Mouse (Mus musculus): ENCODE measurements around the gene Tmem151b.

Tmem151b gene

DNA sequence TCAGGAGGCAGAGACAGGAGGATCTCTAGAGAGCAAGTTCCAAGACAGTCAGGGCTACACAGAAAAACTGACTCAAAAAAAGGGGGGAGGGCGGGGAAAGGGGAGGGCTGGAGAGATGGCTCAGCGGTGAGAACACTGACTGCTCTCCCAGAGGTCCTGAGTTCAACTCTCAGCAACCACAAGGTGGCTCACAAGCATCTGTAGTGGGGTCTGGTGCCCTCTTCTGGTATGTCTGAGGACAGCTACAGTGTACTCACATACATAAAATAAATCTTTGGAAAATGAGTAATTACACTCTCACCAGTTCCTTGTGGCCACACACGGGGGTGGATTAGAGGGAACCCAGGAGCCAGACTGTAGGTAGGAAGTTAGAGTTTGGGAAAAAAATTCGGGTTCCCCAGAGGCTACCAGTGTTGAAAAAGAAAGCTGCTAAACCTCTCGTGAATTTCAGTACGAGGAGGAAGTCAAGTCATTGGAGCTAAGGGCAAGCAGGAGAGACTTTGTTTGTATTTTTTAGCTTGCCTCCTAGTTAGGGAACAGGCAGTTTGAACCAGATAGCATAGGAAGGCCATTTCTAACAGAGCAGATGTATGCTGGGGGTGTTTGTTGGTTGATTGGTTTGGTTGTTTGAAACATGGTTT, 33.4 kb upstream of the Tmem151b start:
- DNase-seq = no peak

DNA sequence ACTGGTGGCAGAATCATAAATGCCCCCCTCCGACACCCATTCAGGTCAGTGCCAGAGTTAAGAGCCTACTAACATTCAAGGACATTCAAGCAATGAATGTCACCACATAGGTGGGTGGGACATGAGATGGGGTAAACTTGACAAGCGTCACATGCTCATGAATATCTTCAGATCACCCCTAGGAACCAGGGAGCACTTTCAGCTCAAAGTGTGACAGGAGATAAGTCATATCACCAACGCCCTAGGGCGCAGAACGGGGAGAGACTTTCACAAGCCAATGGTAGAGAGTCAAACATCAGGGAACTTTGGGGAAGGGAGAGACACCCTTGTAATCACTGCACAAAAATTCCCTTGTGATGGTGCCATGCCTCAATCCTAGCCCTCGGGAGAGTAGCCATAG, 32.7 kb upstream of the Tmem151b start:
- DNase-seq = no peak

DNA sequence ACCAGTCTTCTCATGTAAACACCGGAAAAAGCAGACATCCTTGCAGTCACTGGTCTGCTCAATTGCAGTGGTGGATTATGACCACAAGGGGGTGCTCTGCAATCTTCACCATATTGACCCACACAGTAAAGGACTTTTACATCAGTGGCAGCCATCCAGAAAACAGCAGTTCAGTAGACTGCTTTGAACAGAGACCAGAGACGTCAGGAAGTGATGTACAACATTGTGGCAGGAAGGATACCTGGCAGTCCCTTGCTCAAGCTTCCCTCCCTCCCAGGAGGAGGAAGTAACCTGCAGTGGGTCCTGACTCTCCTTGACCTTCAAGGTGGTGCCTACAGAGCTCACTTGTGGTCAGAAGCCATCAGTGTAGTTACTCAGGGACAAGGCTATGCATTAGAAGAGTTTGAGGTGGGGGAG, 32.1 kb upstream of the Tmem151b start:
- peak in 1 of 2 experiments; percentile 50 for DNase-seq

DNA sequence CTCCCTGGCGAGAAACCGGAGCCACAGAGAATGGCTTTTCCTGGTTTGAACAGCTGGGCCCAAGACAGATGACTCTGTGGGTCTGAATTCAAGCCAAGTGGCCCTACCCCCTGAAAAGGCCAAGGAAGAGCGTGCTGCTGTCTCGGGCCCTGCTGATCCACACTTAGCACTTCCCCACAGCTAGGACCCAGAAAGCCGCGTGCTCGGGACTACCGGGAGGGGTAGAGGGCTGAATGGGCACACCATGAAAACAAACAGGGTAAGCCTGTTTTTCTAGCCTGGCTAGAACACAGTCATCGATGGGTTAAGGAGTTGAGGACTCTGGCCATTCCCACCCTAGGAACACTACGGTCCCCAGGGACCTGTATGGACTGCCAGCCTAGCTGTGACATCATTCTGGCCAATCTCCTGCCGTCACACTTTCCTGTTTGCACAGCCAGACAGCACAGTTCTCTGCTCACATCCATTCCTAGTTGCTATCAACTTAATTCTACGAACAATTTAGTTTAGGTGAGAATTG, 31.5 kb upstream of the Tmem151b start:
- no peak for DNase-seq

DNA sequence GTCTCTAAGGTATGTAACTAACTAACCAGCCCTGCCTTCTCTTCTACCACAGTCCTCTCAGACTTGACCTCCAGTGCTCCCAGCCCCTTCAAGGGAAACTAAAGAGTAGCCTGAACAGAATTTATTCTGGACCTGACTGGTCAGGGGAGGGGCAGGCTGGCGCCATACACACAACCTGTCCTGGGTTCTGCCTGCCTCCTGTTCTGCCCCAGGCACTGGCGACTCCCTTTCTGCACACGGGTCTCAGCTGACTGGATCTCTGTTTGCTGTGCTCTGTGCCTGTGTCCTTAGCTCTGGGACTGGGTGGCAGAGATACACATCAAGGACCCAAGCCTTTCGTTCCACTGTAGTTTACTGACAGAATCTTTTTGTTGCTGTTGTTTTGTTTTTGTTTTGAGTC, 30.1 kb upstream of the Tmem151b start:
- DNase-seq = no peak

DNA sequence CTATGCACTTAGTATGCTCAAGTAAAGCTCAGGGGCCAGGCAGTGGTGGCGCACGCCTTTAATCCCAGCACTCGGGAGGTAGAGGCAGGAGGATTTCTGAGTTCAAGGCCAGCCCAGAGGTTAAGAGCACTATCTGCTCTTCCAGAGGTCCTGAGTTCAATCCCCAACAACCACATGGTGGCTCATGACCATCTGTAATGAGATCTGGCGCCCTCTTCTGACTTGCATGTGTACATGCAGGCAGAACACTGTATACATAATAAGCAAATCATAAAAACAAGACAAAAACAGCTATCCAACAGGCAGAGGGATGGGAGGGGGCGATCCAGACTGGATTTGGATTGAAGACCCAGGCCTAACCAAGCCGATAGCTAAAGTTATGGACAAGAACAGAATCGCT, 29.4 kb upstream of the Tmem151b start:
- no peak for DNase-seq

DNA sequence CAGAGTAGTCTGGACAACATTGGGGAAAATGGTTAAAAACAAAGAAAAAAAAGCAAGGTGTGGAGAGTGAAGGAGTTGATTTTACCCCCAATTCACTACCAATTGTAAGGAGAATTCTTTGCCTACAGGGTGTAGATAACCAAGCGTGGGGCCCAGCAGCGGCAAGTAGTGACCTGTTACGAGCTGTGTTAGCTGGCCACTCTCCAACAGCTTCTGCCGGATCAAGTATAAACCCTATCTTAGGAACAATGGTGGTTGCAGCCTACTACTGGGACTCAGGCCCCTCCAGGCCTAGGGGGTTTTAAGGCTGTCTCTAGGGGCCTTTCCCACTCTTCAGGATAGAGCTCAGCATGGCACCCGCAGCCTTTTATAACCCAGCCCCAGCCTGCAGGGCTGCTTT, 28.8 kb upstream of the Tmem151b start:
- no peak for DNase-seq

DNA sequence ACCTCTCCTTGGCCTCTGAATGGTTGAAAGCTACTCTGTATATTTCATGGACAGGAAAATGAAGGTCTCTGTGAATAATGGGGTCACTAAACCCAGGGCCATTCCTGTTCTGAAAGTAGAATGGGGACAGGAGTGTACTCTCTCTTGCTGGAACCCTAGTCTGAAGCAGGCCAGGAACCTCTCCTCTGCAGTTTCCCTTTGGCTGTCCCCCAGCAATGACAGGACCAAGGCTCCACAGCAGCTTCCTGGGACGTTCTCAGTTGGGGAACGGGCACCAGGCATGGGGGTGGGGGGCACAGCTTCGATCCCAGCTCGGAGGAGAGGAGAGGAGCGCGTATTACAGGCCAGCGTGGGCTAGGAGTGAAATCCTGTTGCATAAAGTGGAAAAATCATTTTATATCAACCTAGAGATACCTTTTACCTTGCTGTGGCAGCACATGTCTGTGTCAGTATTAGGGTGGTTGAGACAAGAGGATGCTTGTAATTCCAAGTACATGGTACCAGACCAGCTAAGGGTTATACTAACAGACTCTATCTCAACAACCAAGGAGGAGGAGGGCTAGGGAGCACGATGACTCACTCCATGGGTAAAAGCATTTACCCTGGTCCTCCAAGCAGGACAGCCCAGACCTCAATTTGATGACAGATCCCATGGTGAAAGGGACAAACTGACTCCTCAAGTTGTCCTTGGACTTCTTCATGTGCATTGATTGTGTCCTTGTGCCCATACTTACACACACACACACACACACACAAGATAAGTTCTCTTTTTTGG, 25.8 kb upstream of the Tmem151b start:
- no peak for DNase-seq

DNA sequence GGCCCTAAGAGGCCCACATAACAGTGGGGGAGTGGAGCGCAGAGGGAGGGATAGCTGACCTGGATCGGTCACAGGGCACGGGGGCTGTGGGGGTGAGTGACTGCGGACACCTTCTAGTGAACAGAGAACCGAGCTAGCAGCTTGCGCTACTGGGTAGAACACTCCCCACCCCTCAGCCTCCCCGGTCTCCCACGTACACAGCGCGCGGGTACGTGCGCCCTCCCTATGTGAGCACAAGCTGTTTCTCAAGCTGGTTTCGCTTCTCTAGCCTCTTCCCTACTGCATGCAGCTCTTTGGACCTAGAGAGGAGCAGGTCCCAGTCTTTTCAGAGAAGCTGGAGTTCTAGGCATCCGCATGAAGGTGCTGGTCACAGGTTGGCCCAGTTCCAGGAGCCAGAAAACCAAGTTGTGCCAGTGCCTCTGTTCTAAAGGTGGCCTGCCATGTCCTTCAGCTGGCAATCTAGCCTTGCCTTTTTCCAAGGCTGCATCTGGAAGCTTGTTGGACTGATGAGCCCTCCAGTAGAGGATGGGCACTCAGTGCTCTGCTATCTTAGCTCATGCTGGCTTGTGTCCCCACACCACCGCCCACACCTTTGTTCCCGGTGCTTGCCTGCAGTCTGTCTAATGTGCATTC, 24.8 kb upstream of the Tmem151b start:
- DNase-seq = peak; percentile 71 to 83

DNA sequence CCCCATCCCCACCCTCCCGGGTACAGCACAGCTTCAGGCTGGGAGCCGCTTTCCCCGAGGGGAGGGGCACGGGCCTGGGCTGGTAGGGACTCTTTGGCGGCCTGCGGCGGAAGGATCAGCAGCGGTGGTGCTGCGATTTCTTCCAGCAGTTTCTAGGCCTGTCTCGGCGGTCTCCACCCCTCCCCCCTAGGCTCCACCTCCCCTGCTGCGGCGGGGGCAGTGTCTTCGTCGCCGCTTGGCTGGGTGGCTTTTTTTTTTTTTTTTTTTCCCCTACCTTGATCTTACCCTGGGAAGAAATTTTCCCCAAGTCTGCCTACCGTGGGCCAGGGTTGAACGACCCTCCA, 24.3 kb upstream of the Tmem151b start:
- peak; percentile 95 to 97 for DNase-seq

DNA sequence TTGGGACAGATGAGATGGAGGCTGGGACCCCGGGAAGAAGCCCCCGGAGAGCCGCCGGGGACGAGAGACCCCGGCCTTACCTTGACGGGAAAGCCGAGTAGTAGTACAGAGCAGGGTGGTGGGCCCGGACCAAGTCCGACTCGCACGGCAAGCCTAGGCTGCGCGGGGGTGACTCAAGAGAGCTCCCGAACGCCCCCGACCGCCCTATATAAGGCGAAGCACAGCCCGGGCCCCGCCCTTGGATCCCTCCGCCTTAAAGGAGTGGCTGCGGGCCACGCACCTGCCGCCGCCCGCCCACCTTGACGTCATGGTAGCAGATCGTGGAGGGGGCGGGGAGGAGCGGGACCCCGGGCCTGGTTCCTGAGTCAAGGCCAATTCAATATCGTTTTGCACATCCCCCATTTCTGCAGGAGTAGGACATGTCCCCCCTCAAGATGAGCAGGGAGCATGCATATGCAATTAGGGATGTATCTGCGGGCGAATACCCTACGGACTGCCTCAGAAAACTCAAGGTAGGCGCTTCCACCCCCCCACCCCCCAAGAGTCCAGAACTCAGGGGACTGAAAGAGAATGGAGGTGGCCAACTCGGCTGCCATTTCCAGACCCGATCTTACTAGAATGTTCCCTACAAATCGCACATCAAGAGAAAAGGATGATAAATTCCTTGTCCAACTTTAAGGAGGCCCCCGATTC, 23.8 kb upstream of the Tmem151b start, which contains the start of gene Hsp90ab1:
Gene Hsp90ab1, minus strand, starts transcription at position 185 of the 693 bp plus-strand sequence.
- peak; percentile 98 to 99 for DNase-seq

DNA sequence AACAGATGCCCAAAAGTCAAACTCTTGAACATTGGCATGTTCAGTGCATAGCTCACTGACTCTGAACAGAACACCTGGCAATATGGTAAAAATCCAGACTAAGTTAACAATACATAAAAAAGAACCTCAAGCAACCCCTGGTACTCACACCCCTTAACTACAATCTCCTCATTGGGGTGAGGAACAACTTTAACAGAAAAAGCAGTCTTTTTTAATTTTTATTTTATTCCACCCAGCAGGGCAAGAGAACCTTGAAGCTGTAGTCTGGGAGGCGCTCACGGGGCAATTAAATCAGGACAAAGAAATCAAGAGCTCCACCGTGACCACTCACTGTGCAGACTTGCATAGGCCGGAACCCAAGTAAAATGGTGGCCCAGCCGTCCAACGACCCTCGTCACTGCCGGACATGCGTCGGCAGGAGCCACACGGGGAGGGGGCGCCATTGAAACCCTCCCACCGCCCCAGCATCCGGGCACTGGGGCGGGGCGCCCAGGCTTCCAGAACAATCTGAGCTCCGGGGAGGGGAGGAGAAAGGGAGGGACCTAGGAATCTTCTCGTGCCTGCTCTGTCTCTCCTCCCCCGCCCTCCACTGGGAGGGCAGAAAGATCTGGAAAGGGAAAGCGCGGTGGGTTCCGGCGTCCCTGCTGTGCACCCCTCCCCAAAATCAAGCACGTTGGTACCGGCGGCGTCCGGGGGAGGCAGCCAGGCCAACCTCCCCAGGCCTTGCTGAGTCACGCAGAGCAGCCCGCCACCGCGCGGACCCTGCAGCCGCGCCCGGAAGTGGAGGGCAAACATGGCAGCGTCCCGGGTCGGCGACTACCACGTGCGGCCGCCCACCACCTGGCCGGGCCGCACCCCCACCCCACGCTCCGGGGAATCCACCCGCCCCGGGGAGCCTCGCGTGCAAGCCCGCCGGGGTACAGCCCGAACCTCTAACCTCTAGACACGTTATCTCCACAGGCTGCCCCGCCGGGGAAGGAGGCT, 22.9 kb upstream of the Tmem151b start:
- peak; percentile 65 to 75 for DNase-seq

DNA sequence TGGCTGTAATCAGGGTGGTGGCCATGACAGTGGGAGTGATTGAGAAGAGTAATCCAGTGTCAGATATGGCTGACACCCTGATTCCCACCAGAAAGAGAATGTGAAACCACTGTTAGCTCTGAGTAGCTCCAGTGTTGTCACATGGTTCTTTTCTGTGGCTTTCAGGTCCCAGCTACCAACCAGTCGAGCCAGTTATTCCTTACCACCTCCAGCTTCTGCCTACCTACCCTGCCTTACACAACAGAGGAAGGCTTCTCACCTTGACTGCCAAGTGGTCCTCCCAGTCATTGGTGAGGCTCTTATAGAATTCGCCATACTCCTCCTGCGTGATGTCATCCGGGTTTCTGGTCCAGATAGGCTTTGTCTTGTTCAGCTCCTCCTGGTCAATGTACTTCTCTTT, 20.5 kb upstream of the Tmem151b start:
- DNase-seq = no peak

DNA sequence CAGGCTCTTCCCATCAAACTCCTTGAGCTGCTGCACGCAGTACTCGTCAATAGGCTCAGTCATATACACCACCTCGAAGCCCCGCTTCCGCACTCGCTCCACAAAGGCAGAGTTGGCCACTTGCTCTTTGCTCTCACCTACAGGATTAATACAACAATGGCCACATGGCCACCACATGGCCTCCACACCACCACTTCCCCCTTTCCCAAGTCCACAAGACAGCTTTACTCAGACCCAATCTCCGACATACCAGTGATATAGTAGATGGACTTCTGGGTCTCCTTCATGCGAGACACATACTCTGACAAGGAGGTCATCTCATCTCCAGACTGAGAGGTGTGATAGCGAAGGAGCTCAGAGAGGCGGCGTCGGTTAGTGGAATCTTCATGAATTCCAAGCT, 19.5 kb upstream of the Tmem151b start:
- DNase-seq = no peak

DNA sequence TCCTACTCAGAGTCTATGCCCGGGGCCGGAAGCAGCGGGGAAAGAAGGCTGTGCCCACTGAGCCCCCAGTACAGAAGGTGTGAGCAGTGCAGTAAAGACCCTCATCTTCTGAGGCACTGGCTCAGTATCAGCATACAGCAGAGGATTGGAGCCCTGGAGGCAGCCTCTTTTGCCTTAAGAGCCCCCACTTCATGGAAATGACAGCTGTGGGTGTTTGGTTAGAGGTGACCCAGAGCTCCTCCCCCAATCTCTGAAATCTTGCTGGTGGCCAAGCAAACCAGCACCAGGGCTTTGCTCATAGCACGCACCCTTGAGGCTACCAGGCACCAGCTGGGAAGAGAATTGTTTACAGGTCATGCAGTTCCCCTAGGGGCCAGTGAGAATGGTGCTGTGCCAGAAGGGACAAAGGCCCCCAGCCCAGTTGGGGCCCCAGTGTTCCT, 17.7 kb upstream of the Tmem151b start:
- no peak for DNase-seq

DNA sequence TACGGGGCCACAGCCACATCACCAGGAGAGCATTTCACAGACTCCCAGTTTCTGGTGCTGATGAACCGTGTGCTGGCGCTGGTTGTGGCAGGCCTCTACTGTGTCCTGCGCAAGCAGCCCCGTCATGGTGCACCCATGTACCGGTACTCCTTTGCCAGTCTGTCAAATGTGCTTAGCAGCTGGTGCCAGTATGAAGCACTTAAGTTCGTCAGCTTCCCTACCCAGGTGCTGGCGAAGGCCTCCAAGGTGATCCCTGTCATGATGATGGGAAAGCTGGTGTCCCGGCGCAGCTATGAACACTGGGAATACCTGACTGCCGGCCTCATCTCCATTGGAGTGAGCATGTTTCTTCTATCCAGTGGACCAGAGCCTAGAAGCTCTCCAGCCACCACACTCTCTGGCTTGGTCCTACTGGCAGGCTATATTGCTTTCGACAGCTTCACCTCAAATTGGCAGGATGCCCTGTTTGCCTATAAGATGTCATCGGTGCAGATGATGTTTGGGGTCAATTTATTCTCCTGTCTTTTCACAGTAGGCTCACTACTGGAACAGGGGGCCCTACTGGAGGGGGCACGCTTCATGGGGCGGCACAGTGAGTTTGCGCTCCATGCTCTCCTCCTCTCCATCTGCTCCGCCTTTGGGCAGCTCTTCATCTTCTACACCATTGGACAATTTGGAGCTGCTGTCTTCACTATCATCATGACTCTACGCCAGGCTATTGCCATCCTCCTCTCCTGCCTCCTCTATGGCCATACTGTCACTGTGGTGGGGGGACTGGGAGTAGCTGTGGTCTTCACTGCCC, 17.1 kb upstream of the Tmem151b start:
- DNase-seq = no peak

DNA sequence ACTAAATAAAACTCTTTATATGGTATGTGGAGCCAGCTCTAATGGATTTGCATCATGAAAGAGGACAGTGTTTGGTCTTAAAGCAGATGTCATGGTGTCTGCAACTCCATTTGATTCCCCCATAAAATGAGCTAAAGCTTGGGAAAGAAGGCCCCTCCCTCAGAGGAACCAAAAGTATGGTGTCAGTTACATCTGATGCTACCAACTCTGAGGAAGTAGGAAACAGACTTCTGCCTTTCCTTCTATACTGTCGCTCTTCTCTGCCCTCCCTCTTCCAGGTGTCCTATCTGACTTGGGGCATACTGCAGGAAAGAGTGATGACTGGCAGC, 16.5 kb upstream of the Tmem151b start:
- no peak for DNase-seq

DNA sequence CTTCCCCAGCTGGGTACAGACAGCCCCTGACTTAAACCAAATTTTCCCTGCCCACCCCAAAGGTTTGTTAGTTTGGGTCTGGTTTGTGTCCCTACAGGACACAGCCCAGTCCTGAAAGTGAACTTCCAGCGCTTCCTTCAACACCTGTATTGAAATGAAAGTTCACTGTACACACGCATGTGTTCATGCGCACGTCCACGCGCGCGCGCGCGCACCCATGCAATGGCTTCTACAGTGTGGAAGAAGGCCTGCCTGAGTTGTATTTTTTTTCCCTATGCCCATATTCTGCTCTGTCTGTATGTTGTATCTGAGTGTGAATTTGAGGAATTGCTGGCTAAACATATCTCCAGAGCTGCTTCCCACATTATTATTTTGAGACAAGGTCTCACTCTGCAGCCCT, 15.6 kb upstream of the Tmem151b start:
- no peak for DNase-seq

DNA sequence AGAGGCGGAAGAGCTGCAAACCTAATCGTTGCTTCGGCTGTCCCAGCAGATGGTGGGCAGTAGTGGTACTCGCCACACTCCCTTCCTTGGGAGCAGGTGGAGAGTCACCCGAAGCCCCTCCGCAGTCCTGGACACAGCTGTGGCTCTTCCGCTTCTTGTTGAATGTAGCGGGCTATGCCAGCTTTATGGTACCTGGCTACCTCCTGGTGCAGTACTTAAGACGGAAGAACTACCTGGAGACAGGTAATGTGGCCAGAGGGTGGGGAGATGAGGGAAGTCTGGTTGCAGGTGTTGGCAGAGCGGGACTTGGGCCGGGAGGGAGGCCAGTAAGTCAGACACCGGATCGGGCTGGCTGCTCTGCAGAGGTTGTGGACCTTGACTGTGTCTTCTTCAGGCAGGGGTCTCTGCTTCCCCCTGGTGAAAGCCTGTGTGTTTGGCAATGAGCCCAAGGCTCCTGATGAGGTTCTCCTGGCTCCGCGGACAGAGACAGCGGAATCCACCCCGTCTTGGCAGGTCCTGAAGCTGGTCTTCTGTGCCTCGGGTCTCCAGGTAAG, 15.1 kb upstream of the Tmem151b start:
- DNase-seq = no peak

DNA sequence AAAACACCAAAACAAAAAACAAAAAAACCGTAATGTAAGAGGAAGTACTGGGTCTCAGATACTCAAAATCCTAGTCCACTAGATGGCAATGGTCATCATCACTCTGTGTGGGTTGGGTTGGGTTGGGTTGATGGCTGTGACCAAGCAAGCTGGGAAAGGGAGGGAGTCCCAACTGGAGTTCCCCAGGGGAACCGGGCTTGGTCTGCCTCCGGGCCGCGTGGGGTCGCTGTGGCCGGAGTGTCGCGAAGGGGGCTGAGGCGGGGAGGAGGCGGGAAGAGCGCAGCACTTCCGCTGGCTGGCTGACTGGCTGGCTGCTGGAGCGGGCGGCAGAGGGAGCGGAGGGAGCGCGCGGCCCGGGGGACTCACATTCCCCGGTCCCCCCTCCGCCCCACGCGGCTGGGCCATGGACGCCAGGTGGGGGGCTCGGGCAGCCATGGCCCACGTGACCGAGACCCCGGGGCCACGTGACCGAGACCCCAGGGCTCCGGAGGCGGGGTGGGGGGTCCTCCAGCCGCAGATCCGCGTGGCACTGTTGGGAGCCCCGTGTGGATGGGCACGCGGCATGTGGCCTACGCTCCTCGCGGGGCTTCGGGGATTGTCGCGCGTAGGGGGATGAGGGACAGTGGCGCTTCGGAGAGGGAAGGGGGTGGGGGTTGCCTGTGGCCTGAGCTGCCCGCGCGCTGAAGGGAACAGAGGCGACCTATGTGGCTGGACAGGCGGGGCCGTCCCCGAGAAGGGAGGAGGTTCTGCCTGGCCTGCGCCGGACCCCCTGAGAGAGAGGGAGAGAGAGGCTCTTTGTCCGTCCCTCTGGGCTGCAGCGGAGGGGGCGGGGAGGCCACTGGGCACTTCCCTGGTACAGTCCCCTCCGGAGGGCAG, 14.4 kb upstream of the Tmem151b start, which contains the start of gene Slc35b2:
Gene Slc35b2, plus strand, starts transcription at position 220 of the 876 bp plus-strand sequence.
- peak; percentile 81 to 82 for DNase-seq

Measured in thymus, adult 18-20 months (tissue).